Mouse (Mus musculus) neural tube, embryonic 13.5 days (tissue): ENCODE results near the gene Slamf6. TPM values are rescaled to one million over a fixed set of nuclear protein-coding genes. Genes with fewer than 3 reads are reported as not detected.

ENCODE experiments used
- polyA plus RNA-seq: library from polyadenylated mRNA; unstranded; fragments of >200 nt; fragmentation: Nextera tagmentation; extraction: Ambion mirVana; gene quantifications from 2 replicates; pipeline ENCODE4 v1.2.1, GENCODE M21; 2015

Slamf6 gene
- polyA plus RNA-seq, 1 experiment from 2014 or later, result 0.13 TPM

Other genes with a start within 250 kb of the Slamf6 start
- 1.1 and 1.7 TPM in 2 replicates for gene Cd48, start 235.5 kb upstream of the Slamf6 start, polyA plus RNA-seq
- 0.12 and 0.22 TPM in 2 replicates for gene Slamf1, start 150.4 kb upstream of the Slamf6 start, polyA plus RNA-seq
- 0.84 and 1.5 TPM in 2 replicates for gene Cd84, start 77.8 kb upstream of the Slamf6 start, polyA plus RNA-seq
- not detected in 2 replicates for gene Gm10521, start 21.9 kb upstream of the Slamf6 start, polyA plus RNA-seq
- 46.8 and 50.5 TPM in 2 replicates for gene Vangl2, start 110.9 kb downstream of the Slamf6 start, polyA plus RNA-seq
- 10.4 and 10.8 TPM in 2 replicates for gene Nhlh1, start 140.1 kb downstream of the Slamf6 start, polyA plus RNA-seq
- 183 and 199 TPM in 2 replicates for gene Copa, start 165.0 kb downstream of the Slamf6 start, polyA plus RNA-seq
- 123 and 124 TPM in 2 replicates for gene Ncstn, start 165.3 kb downstream of the Slamf6 start, polyA plus RNA-seq
- gene Pex19, start 209.2 kb downstream of the Slamf6 start, polyA plus RNA-seq, result 163 and 164 TPM in 2 replicates
- 94.0 and 96.6 TPM in 2 replicates for gene Dcaf8, start 230.6 kb downstream of the Slamf6 start, polyA plus RNA-seq